Mouse (Mus musculus): ENCODE results near the gene RPS10-NUDT3. TPM values are rescaled to one million over a fixed set of nuclear protein-coding genes. Genes with fewer than 3 reads are reported as not detected.

RPS10-NUDT3 gene
- total RNA-seq, 1 experiment, result not detected

- no peak for DNase-seq (ENCODE audit: low read depth, low spot score)
- Histone ChIP-seq H3K36me3 (ENCODE audit: control insufficient read depth, insufficient read depth, low read length, poor library complexity, severe bottlenecking) (peaks cover 5% of the 10 kb centered on the region; the same call in 1 of the 2 replicates), H3K4me1 (ENCODE audit: control insufficient read depth in 2 of 2, insufficient read depth in 2 of 2, low read length in 2 of 2, poor library complexity in 1 of 2) (peaks cover 9 to 29% of the 10 kb centered on the region in 2 experiments), H3K4me3 (ENCODE audit: insufficient read depth in 1 of 2, low read depth in 1 of 2, low read length in 2 of 2, poor library complexity in 1 of 2, severe bottlenecking in 1 of 2) (no peak overlapping the region), H3K27ac (ENCODE audit: insufficient read depth, low read depth, low read length, poor library complexity, severe bottlenecking) (peak overlapping the region; percentile 20; the same call in 1 of the 2 replicates), H3K9me3 (ENCODE audit: control insufficient read depth, insufficient read depth, low read depth, low read length) (no peaks in the 10 kb centered on the region), H3K9ac (ENCODE audit: insufficient read depth, low read depth, low read length, poor library complexity, severe bottlenecking) (no peak overlapping the region)
- in situ Hi-C loops (cut with MboI; ENCODE audit: low sequenced_read_pairs in 2 of 2, unreplicated experiment in 2 of 2), result no loop called here
- TF ChIP-seq ZC3H11A (IDR thresholded peaks at IDR 0.05; ENCODE audit: borderline replicate concordance, low read depth, low read length), result no peak
- TF ChIP-seq MAFK (IDR thresholded peaks at IDR 0.05; ENCODE audit: insufficient read depth, low read depth, low read length), result no peak
- TF ChIP-seq ZNF384 (IDR thresholded peaks at IDR 0.05; ENCODE audit: low read depth, low read length), result no peak
- TF ChIP-seq HCFC1 (IDR thresholded peaks at IDR 0.05; ENCODE audit: borderline replicate concordance, insufficient read depth, low read length), result no peak
- TF ChIP-seq CHD2 (IDR thresholded peaks at IDR 0.05; ENCODE audit: low read depth, low read length), result no peak
Observed at GRCm38 (mm10) chr17:27603522-27604234, 31.3 kb downstream of the RPS10-NUDT3 start.

DNA sequence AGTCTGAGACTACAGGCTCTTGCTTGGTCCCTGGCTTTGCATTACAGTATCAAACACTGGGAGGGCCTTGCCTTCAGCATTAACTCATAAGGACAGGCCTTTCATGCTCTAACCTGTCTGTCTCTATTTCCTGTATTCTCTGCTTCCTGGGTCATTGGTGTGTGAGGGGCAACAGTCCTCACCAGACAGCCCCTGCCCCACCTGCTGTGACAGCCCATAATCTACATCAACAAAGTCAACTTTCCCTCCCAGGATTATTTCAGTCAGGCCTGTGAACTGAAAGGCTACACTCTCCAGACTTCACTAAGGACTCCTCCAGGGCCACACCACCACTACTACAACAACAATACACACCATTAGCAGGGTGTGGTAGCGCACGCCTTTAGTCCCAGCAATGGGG is 32.0 kb downstream of the RPS10-NUDT3 start:
- in situ Hi-C loops (cut with MboI; ENCODE audit: low sequenced_read_pairs in 2 of 2, unreplicated experiment in 2 of 2), result no loop called here
- no peak for DNase-seq (ENCODE audit: low read depth, low spot score)
- Histone ChIP-seq H3K9me3 (ENCODE audit: control insufficient read depth, insufficient read depth, low read depth, low read length) (no peaks in the 10 kb centered on the region), H3K9ac (ENCODE audit: insufficient read depth, low read depth, low read length, poor library complexity, severe bottlenecking) (0 out of 2 replicates have a peak overlapping the region, but pooled peaks have one; percentile 10), H3K4me3 (ENCODE audit: insufficient read depth in 1 of 2, low read depth in 1 of 2, low read length in 2 of 2, poor library complexity in 1 of 2, severe bottlenecking in 1 of 2) (no peak overlapping the region), H3K27ac (ENCODE audit: insufficient read depth, low read depth, low read length, poor library complexity, severe bottlenecking) (peak overlapping the region; percentile 26), H3K36me3 (ENCODE audit: control insufficient read depth, insufficient read depth, low read length, poor library complexity, severe bottlenecking) (peaks cover 5% of the 10 kb centered on the region; the same call in 1 of the 2 replicates), H3K4me1 (ENCODE audit: control insufficient read depth in 2 of 2, insufficient read depth in 2 of 2, low read length in 2 of 2, poor library complexity in 1 of 2) (peaks cover 8 to 27% of the 10 kb centered on the region in 2 experiments)
- TF ChIP-seq CHD2 (IDR thresholded peaks at IDR 0.05; ENCODE audit: low read depth, low read length), result no peak
- no peak for TF ChIP-seq HCFC1 (IDR thresholded peaks at IDR 0.05; ENCODE audit: borderline replicate concordance, insufficient read depth, low read length)
- TF ChIP-seq MAFK (IDR thresholded peaks at IDR 0.05; ENCODE audit: insufficient read depth, low read depth, low read length), result no peak
- TF ChIP-seq ZC3H11A (IDR thresholded peaks at IDR 0.05; ENCODE audit: borderline replicate concordance, low read depth, low read length), result no peak
- TF ChIP-seq ZNF384 (IDR thresholded peaks at IDR 0.05; ENCODE audit: low read depth, low read length), result no peak

DNA sequence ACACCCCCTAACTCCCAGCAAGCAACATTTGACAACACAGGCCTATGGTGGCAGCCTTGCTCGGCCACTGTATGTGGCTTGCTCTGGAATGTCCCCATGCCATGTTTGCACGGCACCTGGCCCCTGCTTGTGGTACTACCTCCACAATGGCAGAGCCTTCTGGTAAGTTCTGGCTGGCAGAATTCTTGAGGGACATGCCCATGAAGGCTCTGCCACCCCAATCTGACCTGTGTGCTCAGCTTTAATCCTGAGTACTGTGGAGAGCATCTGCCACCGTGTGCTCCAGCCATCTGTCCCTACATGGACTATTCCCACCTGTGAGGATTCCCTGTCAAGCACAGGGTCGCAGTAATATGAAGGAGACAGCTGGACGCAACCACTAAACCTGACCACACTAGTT is 34.2 kb downstream of the RPS10-NUDT3 start:
- H3K4me1 ChIP-seq (ENCODE audit: control insufficient read depth in 2 of 2, insufficient read depth in 2 of 2, low read length in 2 of 2, poor library complexity in 1 of 2), result peaks cover 8 to 35% of the 10 kb centered on the region in 2 experiments

DNA sequence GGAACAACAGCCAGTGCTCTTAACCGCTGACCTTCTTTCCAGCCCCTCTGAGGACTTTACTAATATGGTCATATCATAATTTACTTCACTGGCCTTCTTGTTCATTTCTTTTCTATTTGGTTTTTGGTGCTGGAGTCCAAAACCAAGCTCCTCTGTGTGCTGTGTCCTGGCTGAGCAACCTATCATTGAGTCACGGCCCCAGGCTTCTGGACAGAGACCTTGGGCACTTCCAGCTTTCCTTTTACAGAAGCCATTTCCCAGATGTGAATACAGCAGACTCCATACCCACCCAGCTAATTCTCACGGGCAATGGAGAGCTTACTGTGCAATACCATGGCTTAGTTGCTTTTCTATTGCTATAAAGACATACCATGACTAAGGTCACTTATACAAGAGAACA is 34.7 kb downstream of the RPS10-NUDT3 start:
- peaks cover 8 to 37% of the 10 kb centered on the region in 2 experiments for H3K4me1 ChIP-seq (ENCODE audit: control insufficient read depth in 2 of 2, insufficient read depth in 2 of 2, low read length in 2 of 2, poor library complexity in 1 of 2)
- no peak overlapping the region for H3K27ac ChIP-seq (ENCODE audit: insufficient read depth, low read depth, low read length, poor library complexity, severe bottlenecking)
- H3K4me3 ChIP-seq (ENCODE audit: insufficient read depth in 1 of 2, low read depth in 1 of 2, low read length in 2 of 2, poor library complexity in 1 of 2, severe bottlenecking in 1 of 2), result no peak overlapping the region
- DNase-seq (ENCODE audit: low read depth, low spot score), result no peak
- no peak overlapping the region for H3K9ac ChIP-seq (ENCODE audit: insufficient read depth, low read depth, low read length, poor library complexity, severe bottlenecking)
- no peaks in the 10 kb centered on the region for H3K9me3 ChIP-seq (ENCODE audit: control insufficient read depth, insufficient read depth, low read depth, low read length)
- TF ChIP-seq ZC3H11A (IDR thresholded peaks at IDR 0.05; ENCODE audit: borderline replicate concordance, low read depth, low read length) (no peak), MAFK (IDR thresholded peaks at IDR 0.05; ENCODE audit: insufficient read depth, low read depth, low read length) (no peak), HCFC1 (IDR thresholded peaks at IDR 0.05; ENCODE audit: borderline replicate concordance, insufficient read depth, low read length) (no peak), ZNF384 (IDR thresholded peaks at IDR 0.05; ENCODE audit: low read depth, low read length) (no peak), CHD2 (IDR thresholded peaks at IDR 0.05; ENCODE audit: low read depth, low read length) (no peak)
- peaks cover 10% of the 10 kb centered on the region; the same call in 1 of the 2 replicates for H3K36me3 ChIP-seq (ENCODE audit: control insufficient read depth, insufficient read depth, low read length, poor library complexity, severe bottlenecking)
- in situ Hi-C loops (cut with MboI; ENCODE audit: low sequenced_read_pairs in 2 of 2, unreplicated experiment in 2 of 2), result no loop called here

More for the DNA sequence above, 34.2 kb downstream of the RPS10-NUDT3 start:
- Histone ChIP-seq H3K36me3 (ENCODE audit: control insufficient read depth, insufficient read depth, low read length, poor library complexity, severe bottlenecking) (peaks cover 8% of the 10 kb centered on the region; the same call in 1 of the 2 replicates), H3K27ac (ENCODE audit: insufficient read depth, low read depth, low read length, poor library complexity, severe bottlenecking) (no peak overlapping the region), H3K9ac (ENCODE audit: insufficient read depth, low read depth, low read length, poor library complexity, severe bottlenecking) (no peak overlapping the region), H3K4me3 (ENCODE audit: insufficient read depth in 1 of 2, low read depth in 1 of 2, low read length in 2 of 2, poor library complexity in 1 of 2, severe bottlenecking in 1 of 2) (no peak overlapping the region), H3K9me3 (ENCODE audit: control insufficient read depth, insufficient read depth, low read depth, low read length) (no peaks in the 10 kb centered on the region)
- no peak for DNase-seq (ENCODE audit: low read depth, low spot score)
- in situ Hi-C loops (cut with MboI; ENCODE audit: low sequenced_read_pairs in 2 of 2, unreplicated experiment in 2 of 2), result no loop called here
- TF ChIP-seq ZNF384 (IDR thresholded peaks at IDR 0.05; ENCODE audit: low read depth, low read length) (no peak), CHD2 (IDR thresholded peaks at IDR 0.05; ENCODE audit: low read depth, low read length) (no peak), HCFC1 (IDR thresholded peaks at IDR 0.05; ENCODE audit: borderline replicate concordance, insufficient read depth, low read length) (no peak), ZC3H11A (IDR thresholded peaks at IDR 0.05; ENCODE audit: borderline replicate concordance, low read depth, low read length) (no peak)
